Mouse (Mus musculus): ENCODE results near the gene Mum1. TPM values are rescaled to one million over a fixed set of nuclear protein-coding genes. Genes with fewer than 3 reads are reported as not detected.

Gene Mum1
- polyA plus RNA-seq, 1 experiment from 2014 or later: 32.9 TPM

- ATAC-seq (ENCODE audit: low FRiP score) (peak; percentile 41), DNase-seq (ENCODE audit: low spot score) (peak; percentile 76)
- peak overlapping the region; percentile 81 for H3K27ac ChIP-seq
- H3K4me2 ChIP-seq (replicated peaks): peak overlapping the region; percentile 86
- under 1% methylated on average over 14 of the region's 14 CpGs for WGBS
- peak overlapping the region; percentile 39 for H3K4me3 ChIP-seq (replicated peaks; ENCODE audit: low read length)
- no peaks in the 10 kb centered on the region for H3K27me3 ChIP-seq (ENCODE audit: control insufficient read depth, insufficient read depth, low read length)
- peaks cover 27% of the 10 kb centered on the region for H3K36me3 ChIP-seq (replicated peaks; ENCODE audit: control insufficient read depth, insufficient read depth)
- H3K9ac ChIP-seq: peak overlapping the region; percentile 61
- H3K4me1 ChIP-seq (replicated peaks; ENCODE audit: control insufficient read depth, insufficient read depth, low read length): peaks cover 29% of the 10 kb centered on the region
- H3K9me3 ChIP-seq (ENCODE audit: control insufficient read depth, low read length): no peaks in the 10 kb centered on the region
Measured at GRCm38 (mm10) chr10:80261585-80261968, 35.3 kb downstream of the Mum1 start.

GRCm38 (mm10) chr10:80262169-80262568, 35.9 kb downstream of the Mum1 start:
- 79% methylated on average over 12 of the region's 12 CpGs for WGBS
- Histone ChIP-seq H3K27ac (peak overlapping the region; percentile 44; the same call in 1 of the 2 replicates), H3K9ac (no peak overlapping the region), H3K27me3 (ENCODE audit: control insufficient read depth, insufficient read depth, low read length) (no peaks in the 10 kb centered on the region), H3K4me1 (replicated peaks; ENCODE audit: control insufficient read depth, insufficient read depth, low read length) (peaks cover 35% of the 10 kb centered on the region), H3K36me3 (replicated peaks; ENCODE audit: control insufficient read depth, insufficient read depth) (peaks cover 21% of the 10 kb centered on the region), H3K4me3 (replicated peaks; ENCODE audit: low read length) (0 out of 2 replicates have a peak overlapping the region, but pooled peaks have one; percentile 39), H3K4me2 (replicated peaks) (peak overlapping the region; percentile 86), H3K9me3 (ENCODE audit: control insufficient read depth, low read length) (no peaks in the 10 kb centered on the region)
- ATAC-seq (ENCODE audit: low FRiP score) (no peak), DNase-seq (ENCODE audit: low spot score) (no peak)

GRCm38 (mm10) chr10:80262776-80263365, 36.6 kb downstream of the Mum1 start:
- Histone ChIP-seq H3K36me3 (replicated peaks; ENCODE audit: control insufficient read depth, insufficient read depth) (peaks cover 20% of the 10 kb centered on the region), H3K9me3 (ENCODE audit: control insufficient read depth, low read length) (no peaks in the 10 kb centered on the region), H3K4me3 (replicated peaks; ENCODE audit: low read length) (no peak overlapping the region), H3K9ac (no peak overlapping the region), H3K27me3 (ENCODE audit: control insufficient read depth, insufficient read depth, low read length) (no peaks in the 10 kb centered on the region), H3K27ac (no peak overlapping the region), H3K4me1 (replicated peaks; ENCODE audit: control insufficient read depth, insufficient read depth, low read length) (peaks cover 42% of the 10 kb centered on the region), H3K4me2 (replicated peaks) (no peak overlapping the region)
- WGBS: 95% methylated on average over 10 of the region's 10 CpGs
- ATAC-seq (ENCODE audit: low FRiP score) (no peak), DNase-seq (ENCODE audit: low spot score) (no peak)

GRCm38 (mm10) chr10:80264341-80265148, 38.3 kb downstream of the Mum1 start:
- Histone ChIP-seq H3K9me3 (ENCODE audit: control insufficient read depth, low read length) (no peaks in the 10 kb centered on the region), H3K27ac (peak overlapping the region; percentile 56), H3K4me3 (replicated peaks; ENCODE audit: low read length) (peak overlapping the region; percentile 60), H3K36me3 (replicated peaks; ENCODE audit: control insufficient read depth, insufficient read depth) (peaks cover 10% of the 10 kb centered on the region), H3K9ac (peak overlapping the region; percentile 88), H3K4me1 (replicated peaks; ENCODE audit: control insufficient read depth, insufficient read depth, low read length) (peaks cover 48% of the 10 kb centered on the region), H3K4me2 (replicated peaks) (peak overlapping the region; percentile 60), H3K27me3 (ENCODE audit: control insufficient read depth, insufficient read depth, low read length) (no peaks in the 10 kb centered on the region)
- WGBS: 3% methylated on average over 53 of the region's 81 CpGs
- peak; percentile 78 for ATAC-seq (ENCODE audit: low FRiP score)
- DNase-seq (ENCODE audit: low spot score): peak; percentile 99

- H3K9ac ChIP-seq: peak overlapping the region; percentile 88
- DNase-seq (ENCODE audit: low spot score): no peak
- no peaks in the 10 kb centered on the region for H3K27me3 ChIP-seq (ENCODE audit: control insufficient read depth, insufficient read depth, low read length)
- peaks cover 10% of the 10 kb centered on the region for H3K36me3 ChIP-seq (replicated peaks; ENCODE audit: control insufficient read depth, insufficient read depth)
- H3K27ac ChIP-seq: peak overlapping the region; percentile 56; the same call in 1 of the 2 replicates
- H3K4me1 ChIP-seq (replicated peaks; ENCODE audit: control insufficient read depth, insufficient read depth, low read length): peaks cover 44% of the 10 kb centered on the region
- H3K4me2 ChIP-seq (replicated peaks): peak overlapping the region; percentile 60
- ATAC-seq (ENCODE audit: low FRiP score): no peak; the same call in 1 of the 2 replicates
- peak overlapping the region; percentile 60 for H3K4me3 ChIP-seq (replicated peaks; ENCODE audit: low read length)
- 1% methylated on average over 18 of the region's 18 CpGs for WGBS
- H3K9me3 ChIP-seq (ENCODE audit: control insufficient read depth, low read length): no peaks in the 10 kb centered on the region
Measured at GRCm38 (mm10) chr10:80265149-80265486, 38.9 kb downstream of the Mum1 start.

- ATAC-seq (ENCODE audit: low FRiP score): no peak
- DNase-seq (ENCODE audit: low spot score): no peak
- H3K4me3 ChIP-seq (replicated peaks; ENCODE audit: low read length): no peak overlapping the region
- H3K4me2 ChIP-seq (replicated peaks): no peak overlapping the region
- peaks cover 23% of the 10 kb centered on the region for H3K36me3 ChIP-seq (replicated peaks; ENCODE audit: control insufficient read depth, insufficient read depth)
- no peaks in the 10 kb centered on the region for H3K9me3 ChIP-seq (ENCODE audit: control insufficient read depth, low read length)
- no peaks in the 10 kb centered on the region for H3K27me3 ChIP-seq (ENCODE audit: control insufficient read depth, insufficient read depth, low read length)
- WGBS: 98% methylated on average over 2 of the region's 2 CpGs
- H3K9ac ChIP-seq: no peak overlapping the region
- no peak overlapping the region for H3K27ac ChIP-seq
- peaks cover 48% of the 10 kb centered on the region for H3K4me1 ChIP-seq (replicated peaks; ENCODE audit: control insufficient read depth, insufficient read depth, low read length)
Measured at GRCm38 (mm10) chr10:80270099-80270498, 43.9 kb downstream of the Mum1 start.

- Histone ChIP-seq H3K36me3 (replicated peaks; ENCODE audit: control insufficient read depth, insufficient read depth) (peaks cover 29% of the 10 kb centered on the region), H3K27ac (no peak overlapping the region), H3K4me2 (replicated peaks) (no peak overlapping the region), H3K27me3 (ENCODE audit: control insufficient read depth, insufficient read depth, low read length) (no peaks in the 10 kb centered on the region), H3K9ac (0 out of 2 replicates have a peak overlapping the region, but pooled peaks have one; percentile 8), H3K4me1 (replicated peaks; ENCODE audit: control insufficient read depth, insufficient read depth, low read length) (peaks cover 46% of the 10 kb centered on the region), H3K4me3 (replicated peaks; ENCODE audit: low read length) (no peak overlapping the region), H3K9me3 (ENCODE audit: control insufficient read depth, low read length) (no peaks in the 10 kb centered on the region)
- WGBS: 72% methylated on average over 6 of the region's 6 CpGs
- ATAC-seq (ENCODE audit: low FRiP score) (no peak), DNase-seq (ENCODE audit: low spot score) (no peak)
Measured at GRCm38 (mm10) chr10:80270734-80271181, 44.5 kb downstream of the Mum1 start.

GRCm38 (mm10) chr10:80271186-80271843, 45.1 kb downstream of the Mum1 start:
- Histone ChIP-seq H3K27me3 (ENCODE audit: control insufficient read depth, insufficient read depth, low read length) (no peaks in the 10 kb centered on the region), H3K27ac (no peak overlapping the region), H3K36me3 (replicated peaks; ENCODE audit: control insufficient read depth, insufficient read depth) (peaks cover 35% of the 10 kb centered on the region), H3K4me1 (replicated peaks; ENCODE audit: control insufficient read depth, insufficient read depth, low read length) (peaks cover 40% of the 10 kb centered on the region), H3K9ac (0 out of 2 replicates have a peak overlapping the region, but pooled peaks have one; percentile 8), H3K4me2 (replicated peaks) (no peak overlapping the region), H3K9me3 (ENCODE audit: control insufficient read depth, low read length) (no peaks in the 10 kb centered on the region), H3K4me3 (replicated peaks; ENCODE audit: low read length) (no peak overlapping the region)
- 87% methylated on average over 5 of the region's 5 CpGs for WGBS
- ATAC-seq (ENCODE audit: low FRiP score) (no peak), DNase-seq (ENCODE audit: low spot score) (no peak)

Measured in hindbrain, embryonic 14.5 days (tissue).